Mouse (Mus musculus) ES-Bruce4 (cell line): Measurements from ENCODE around the gene Slc12a9.

Experiments used
- CTCF ChIP-seq: IDR thresholded peaks from one replicate; pipeline ENCODE4 v1.8.1; 2011; ENCODE audit warnings: low read depth, low read length
- POLR2A ChIP-seq: IDR thresholded peaks from one replicate; pipeline ENCODE4 v1.8.1; 2011; ENCODE audit warnings: low read length; ENCODE audit not compliant: insufficient read depth

DNA sequence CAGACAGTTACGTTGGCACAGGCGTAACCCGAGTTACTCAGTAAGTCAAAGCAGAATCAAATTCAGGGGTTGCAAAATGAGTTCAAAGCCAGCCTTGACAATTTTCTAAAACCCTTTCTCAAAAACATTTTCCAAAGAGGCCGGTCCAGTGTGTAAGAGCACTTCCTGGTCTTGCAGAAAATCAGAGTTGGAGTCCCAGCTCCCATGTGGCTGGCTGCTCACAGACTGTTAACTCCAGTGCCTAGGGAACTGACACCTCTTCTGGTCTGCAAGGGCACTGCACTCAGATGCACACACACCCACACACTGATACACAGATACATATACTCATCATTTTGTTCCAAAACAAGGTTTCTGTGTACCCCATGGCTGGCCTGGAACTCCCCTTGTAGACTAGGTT, 25.0 kb downstream of the Slc12a9 start:
- TF ChIP-seq CTCF (peak; percentile 12), POLR2A (no peak)
